Mouse (Mus musculus): ENCODE measurements around the gene Fcrla.

Fcrla gene

GRCm38 (mm10) chr1:170928467-170928866 is 1.1 kb upstream of the Fcrla start:
- in situ Hi-C loops (cut with MboI, MseI): no loop called here

DNA sequence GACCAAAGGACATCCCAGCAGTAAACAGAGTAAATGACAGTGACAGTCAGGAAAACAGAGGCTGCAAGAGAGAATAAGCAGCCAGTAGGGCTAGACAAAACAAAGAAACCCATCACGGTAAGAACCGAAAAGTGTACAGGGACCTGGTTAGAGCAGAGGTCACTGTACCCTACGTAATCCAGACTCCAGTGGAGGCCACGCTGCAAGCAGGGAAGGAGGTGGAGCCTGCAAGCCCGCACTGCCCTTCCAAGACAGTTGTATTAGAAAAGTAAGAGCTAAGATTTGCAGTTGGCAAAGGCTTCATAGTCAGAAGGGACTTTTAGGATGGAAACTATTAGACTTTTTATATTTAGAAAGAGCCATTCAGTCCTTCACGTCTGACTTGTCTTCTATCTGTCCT is 442 bp downstream of the Fcrla start:
- in situ Hi-C loops (cut with MboI, MseI): no loop called here

- in situ Hi-C loops (cut with MboI, MseI): no loop called here
These were observed 2.9 kb downstream of the Fcrla start for GRCm38 (mm10) chr1:170924485-170924884.

- in situ Hi-C loops (cut with MboI, MseI): no loop called here
These were observed 8.1 kb downstream of the Fcrla start for GRCm38 (mm10) chr1:170919308-170919707.

- in situ Hi-C loops (cut with MboI, MseI): no loop called here
These were observed 11.7 kb downstream of the Fcrla start for GRCm38 (mm10) chr1:170915657-170916056.

- in situ Hi-C loops (cut with MboI, MseI): no loop called here
These were observed 14.3 kb downstream of the Fcrla start, which contains the start of gene Fcrlb for GRCm38 (mm10) chr1:170912891-170913615. TSS of gene Fcrlb (minus strand) at chr1:170912941.

GRCm38 (mm10) chr1:170911907-170912660 is 15.3 kb downstream of the Fcrla start:
- in situ Hi-C loops (cut with MboI, MseI): no loop called here

DNA sequence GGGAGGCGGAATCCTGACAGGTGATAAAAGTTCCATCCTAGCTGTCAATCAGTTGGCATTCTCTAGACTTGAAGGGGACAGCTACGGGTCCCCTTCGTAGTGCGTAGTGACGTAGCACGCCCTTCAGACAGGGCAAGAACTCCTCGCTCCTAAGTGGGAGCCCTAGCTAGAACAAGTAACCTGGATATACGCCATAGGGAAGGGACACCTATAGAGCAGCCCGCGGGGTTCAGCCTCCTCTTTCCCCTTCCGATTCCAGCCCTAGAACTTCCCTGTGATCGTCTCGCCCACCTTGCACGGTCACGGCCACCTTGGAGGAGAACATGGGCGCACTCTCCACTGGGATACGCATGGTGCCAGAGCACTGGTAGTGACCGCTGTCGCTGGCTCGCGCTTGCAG is 19.0 kb downstream of the Fcrla start:
- in situ Hi-C loops (cut with MboI, MseI): no loop called here

DNA sequence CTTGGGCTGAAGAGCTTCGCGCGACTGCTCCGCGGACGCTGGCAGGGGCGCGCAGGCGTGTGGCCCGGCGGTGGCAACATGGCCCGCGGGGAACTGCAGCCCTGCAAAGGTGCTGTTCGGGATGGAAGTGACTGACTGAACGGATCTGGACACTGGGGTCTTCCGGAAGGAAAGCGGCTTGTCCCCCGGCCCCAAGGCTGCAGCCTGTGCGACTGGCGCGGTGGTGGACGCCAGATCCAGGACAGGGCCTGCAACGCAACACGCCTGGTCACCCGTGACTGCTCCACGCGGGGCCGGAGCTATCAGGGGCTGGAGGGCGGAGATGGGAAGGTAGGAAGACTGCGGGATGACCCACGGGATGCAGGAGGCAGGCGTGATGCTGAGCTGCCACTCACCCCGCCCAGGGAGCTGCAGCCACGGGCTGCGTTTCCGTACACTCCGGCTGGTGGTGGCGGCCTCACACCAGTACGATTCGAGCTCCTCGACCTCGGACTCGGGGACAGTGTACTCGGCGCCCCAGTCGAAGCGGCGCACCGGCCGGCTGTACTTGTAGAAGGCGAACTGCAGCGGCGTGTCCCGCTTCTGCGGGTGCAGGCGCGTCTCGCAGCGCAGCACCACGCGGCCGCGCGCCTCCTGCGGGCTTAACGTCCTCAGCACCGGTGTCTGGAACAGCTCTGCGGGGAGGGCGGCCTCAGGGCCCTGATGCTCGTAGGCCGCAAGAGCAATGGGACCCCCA is 19.8 kb downstream of the Fcrla start:
- in situ Hi-C loops (cut with MboI, MseI): no loop called here

DNA sequence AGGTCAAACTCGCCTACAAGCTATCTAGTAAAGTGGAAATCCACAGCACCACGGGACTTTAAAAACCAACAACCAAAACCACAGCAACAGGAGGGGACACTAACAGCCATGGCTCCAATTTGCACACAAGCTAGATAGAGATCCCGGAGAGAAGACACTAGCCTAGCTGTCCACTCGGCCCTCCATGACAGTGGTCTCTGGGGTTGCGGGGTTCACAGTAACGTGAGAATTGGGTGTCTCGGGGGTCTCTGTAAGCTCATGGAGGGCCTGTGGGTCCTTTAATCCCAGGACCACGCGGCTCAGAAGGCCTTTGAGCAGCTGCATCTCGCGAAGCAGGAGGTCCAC is 20.3 kb downstream of the Fcrla start:
- in situ Hi-C loops (cut with MboI, MseI): no loop called here

GRCm38 (mm10) chr1:170903485-170903884 is 23.9 kb downstream of the Fcrla start:
- in situ Hi-C loops (cut with MboI, MseI): no loop called here

DNA sequence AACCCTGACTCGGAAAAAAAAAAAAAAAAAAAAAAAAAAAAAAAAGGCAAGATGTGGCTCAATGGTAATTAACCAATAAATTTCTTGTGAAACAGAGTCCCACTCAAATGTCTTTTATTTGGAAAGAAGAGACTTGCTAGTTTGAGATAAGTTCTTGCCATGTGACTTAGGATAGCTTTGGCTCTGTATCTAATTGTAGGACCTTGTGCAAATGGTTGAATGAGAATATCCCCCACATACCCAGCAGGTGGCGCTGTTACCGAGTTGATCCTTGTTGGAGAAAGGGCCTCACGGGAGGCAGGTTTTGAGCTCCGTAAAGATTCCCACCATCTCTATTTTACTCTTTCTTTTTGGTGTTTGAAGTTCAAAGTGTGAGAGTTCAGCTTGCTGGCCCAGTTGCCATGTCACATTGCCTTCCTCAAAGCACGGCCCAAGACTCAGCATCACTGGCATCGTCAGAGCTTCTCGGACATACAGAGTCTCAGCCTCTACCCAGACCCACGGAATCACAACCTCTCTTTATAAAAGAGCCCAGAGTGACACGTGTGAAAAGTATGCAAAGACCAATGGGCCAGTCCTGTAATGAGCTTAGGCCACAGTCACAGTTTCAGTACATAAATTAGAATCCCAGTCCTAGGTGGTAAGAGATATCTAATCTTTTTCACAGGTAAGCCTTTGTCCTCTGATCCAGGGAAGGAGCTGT is 25.7 kb downstream of the Fcrla start:
- in situ Hi-C loops (cut with MboI, MseI): no loop called here

DNA sequence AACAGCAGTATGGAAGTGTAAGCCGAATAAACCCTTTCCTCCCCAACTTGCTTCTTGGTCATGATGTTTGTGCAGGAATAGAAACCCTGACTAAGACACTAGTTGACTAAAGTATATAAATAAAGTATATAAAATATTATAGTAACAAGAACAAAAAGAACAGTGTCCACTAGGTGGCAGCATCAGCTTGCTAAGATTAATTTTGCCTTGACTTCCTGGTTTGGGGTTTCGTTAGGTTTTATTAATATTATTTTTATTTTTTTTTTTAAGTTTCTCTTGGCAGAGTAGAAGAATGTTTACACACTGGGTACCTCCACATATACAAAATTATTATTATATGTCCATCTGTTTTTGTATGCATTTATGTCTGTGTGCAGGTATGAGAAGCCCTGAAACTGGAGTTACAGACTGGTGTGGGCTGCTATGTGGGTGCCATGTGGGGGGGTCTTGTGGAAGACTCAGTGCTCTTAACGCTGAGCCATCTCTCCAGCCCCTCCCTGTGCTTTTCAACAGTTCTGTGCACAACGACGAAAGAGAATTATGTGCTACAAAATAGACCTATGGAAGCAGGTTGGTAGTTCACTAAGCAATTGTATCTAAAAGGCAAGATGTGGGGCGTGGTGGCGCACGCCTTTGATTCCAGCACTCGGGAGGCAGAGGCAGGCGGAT is 26.4 kb downstream of the Fcrla start:
- in situ Hi-C loops (cut with MboI, MseI): no loop called here

DNA sequence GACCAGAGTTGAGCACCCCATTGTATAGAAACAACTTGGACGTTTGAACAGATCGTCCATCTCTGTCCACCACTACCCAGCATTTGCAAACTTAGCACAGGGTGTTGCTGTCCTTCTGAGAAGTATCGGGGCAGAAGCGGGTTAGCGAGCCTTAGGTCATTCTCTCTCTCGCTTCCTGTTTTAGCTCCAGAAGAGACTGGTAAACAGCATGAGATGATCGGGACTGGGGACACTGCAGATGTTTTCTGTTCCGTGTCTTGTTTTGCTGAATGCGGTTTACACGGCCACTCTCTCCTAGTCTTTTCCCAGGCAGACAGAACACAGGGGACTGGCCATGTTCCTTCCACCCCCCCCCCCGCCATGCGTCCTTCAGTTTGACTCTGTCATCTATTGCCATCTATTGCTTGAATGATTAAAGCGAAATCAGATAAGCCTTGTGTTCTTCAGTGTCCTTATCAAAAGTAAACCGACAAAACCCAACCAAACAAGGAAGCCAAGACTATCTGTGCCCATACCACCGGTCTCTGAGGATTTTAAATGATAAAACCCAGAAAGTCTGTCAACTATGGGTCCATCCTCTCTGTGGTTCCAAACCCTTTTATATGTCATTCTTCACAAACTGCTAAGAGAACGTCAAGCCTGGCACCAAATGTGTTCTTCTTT is 28.8 kb downstream of the Fcrla start:
- in situ Hi-C loops (cut with MboI, MseI): loop anchor here (5.0 kb wide), 1 partner anchor 99 kb away; no protein-coding TSS in a partner anchor

DNA sequence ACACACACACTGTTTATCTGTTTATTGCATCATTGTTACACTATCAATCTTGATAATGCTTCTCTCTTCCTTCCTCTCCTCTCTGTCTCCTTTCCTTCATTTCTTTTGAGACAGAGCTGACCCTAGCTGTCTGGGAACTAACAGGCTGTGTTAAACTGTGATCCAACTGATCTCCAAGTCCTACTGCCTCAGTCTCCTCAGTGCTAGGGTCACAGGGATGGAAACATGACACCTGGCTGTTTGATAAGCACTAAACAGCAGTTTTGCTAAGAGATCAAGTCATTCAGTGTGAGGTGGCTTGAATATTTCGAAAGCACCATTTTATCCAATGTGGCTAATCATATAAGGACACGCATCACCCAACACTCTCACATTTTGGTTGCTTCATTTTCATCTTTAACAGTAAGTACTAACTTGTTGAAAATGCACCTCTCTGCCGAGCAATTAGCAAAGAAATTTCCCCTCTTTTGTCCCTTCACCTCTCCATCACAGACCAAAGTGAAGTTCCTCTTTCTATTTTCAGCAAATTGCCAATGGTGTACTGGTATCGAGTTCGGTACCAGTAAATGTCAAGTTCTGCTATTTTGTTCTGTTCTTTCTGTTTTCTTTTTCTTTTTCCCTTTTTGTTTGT is 30.6 kb downstream of the Fcrla start:
- in situ Hi-C loops (cut with MboI, MseI): loop anchor here (5.0 kb wide), 1 partner anchor 101 kb away; no protein-coding TSS in a partner anchor

DNA sequence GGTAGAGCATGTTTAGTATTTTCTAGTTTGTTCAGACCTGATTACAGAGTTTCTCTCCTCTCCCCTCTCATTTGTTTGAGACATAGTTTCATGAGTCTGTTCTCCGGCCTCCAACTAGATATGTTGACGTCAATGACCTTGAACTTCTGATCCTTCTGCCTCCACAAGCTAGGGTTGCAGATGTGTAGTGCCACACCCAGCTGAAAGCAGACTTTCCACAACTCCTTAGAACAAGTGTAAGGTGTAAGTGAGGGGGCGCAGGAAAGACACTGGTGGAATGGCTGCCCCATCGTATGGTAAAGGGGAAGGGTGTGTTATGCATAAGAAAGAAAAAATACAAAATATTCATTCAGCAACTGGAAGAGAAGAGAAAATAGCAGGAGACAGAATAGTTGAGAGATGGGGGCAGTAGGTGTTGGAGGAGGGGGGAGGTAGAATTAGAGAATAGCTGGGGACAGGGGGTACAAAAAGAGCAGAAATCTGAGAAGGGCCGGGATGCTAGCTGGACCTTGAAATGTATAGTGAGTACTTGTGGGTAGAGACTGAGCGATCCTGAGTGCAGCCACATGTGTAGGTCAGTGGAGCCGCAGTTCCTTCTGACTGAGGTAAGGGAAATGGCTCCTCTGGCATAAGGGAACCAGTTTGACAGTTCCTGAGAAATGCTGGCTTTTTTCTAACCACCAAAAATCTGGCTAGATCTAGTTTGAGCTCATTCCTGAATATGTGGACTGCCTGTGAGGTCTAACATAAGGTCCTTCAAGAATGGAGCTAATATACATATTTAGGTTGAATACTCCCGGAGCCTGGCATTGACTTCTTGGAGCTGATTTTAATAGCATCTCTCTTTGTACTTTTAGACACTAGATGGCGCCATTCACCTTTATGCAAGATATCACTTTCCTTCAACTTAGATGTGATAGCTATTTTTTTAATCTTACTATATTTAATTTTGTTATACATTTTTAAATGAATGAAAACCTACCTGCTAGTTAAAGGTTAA is 32.5 kb downstream of the Fcrla start:
- in situ Hi-C loops (cut with MboI, MseI): loop anchor here (5.0 kb wide), 1 partner anchor 102 kb away; no protein-coding TSS in a partner anchor

- in situ Hi-C loops (cut with MboI, MseI): no loop called here
These were observed 35.1 kb downstream of the Fcrla start for GRCm38 (mm10) chr1:170892279-170892678.

DNA sequence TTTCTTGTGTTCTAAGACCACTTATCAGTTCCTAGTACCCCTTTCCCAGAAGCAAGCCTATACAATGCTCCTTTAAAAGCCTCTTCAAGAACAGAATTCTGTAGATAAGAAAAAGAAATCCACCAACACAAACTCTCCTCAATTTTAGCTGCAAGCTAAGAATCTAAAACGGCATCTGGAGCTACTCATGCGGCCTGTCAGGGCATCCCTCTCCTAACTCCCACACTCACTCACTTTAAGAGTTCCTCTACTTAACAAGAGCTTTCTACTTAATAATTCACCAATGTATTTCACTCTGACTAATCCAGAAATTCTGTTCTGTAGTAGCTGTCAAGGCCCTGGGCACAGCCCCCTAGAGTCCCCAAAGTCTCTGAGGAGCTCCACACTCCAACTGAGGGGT is 35.7 kb downstream of the Fcrla start:
- in situ Hi-C loops (cut with MboI, MseI): no loop called here

- in situ Hi-C loops (cut with MboI, MseI): no loop called here
These were observed 38.1 kb downstream of the Fcrla start for GRCm38 (mm10) chr1:170889310-170889709.

All from T-helper 1 cell (primary cell).